Mouse (Mus musculus) frontal cortex, postnatal 36 days (tissue): ENCODE measurements around the gene Ppp2r5d.

Source experiments
- DNase-seq, 2 experiments: peaks; one replicate each; pipeline ENCODE4 v3.0.0; 2022; ENCODE audit warnings: low spot score in 2 of 2

Gene Ppp2r5d

GRCm38 (mm10) chr17:46645561-46646321 is 59.2 kb downstream of the Ppp2r5d start, which contains the start of the genes Klc4 and Mrpl2:
TSS of gene Klc4 (minus strand) at chr17:46646022.
TSS of gene Mrpl2 (plus strand) at chr17:46646229.
- DNase-seq = peak; percentile 99 to 100

GRCm38 (mm10) chr17:46644916-46645475 is 59.9 kb downstream of the Ppp2r5d start:
- peak in 1 of 2 experiments; percentile 24 for DNase-seq

GRCm38 (mm10) chr17:46644152-46644805 is 60.6 kb downstream of the Ppp2r5d start:
- no peak for DNase-seq

GRCm38 (mm10) chr17:46642060-46642459 is 62.9 kb downstream of the Ppp2r5d start:
- DNase-seq = no peak

- no peak for DNase-seq
These were observed 65.0 kb downstream of the Ppp2r5d start for GRCm38 (mm10) chr17:46639929-46640328.

- DNase-seq = peak; percentile 67 to 80
These were observed 67.9 kb downstream of the Ppp2r5d start for GRCm38 (mm10) chr17:46636831-46637523.
